Mouse (Mus musculus) neural tube, postnatal 0 days (tissue): ENCODE measurements around the gene Smc4. TPM values are rescaled to one million over a fixed set of nuclear protein-coding genes. Genes with fewer than 3 reads are reported as not detected.

ENCODE experiments used
- microRNA counts: library from miRNA; unstranded; fragments of <30 nt; microRNA quantifications from one replicate; lab custom pipeline; 2015
- microRNA-seq: library from miRNA; unstranded; fragments of <30 nt; microRNA quantifications from one replicate; pipeline ENCODE4, GENCODE M21; 2016
- polyA plus RNA-seq: library from polyadenylated mRNA; unstranded; fragments of >200 nt; fragmentation: Nextera tagmentation; extraction: Ambion mirVana; gene quantifications from 2 replicates; pipeline ENCODE4 v1.2.1, GENCODE M21; 2015

The Smc4 gene
- 21.8 and 23.1 TPM in 2 replicates for polyA plus RNA-seq

GRCm38 (mm10) chr3:69004437-69005337, at the start of gene Smc4, which contains the start of gene Ift80:
TSS of gene Smc4 (plus strand) at chr3:69004738.
TSS of gene Ift80 (minus strand) at chr3:69004570.

GRCm38 (mm10) chr3:69044645-69045399, 40.3 kb downstream of the Smc4 start, which contains the start of gene Trim59:
TSS of gene Trim59 (minus strand) at chr3:69044755.

MicroRNAs within 50 kb of the gene (microRNA counts, 519-probe panel; counts per million panel counts)
- microRNA mmu-miR-15b (lab: Ali Mortazavi, UCI) = 5,764 counts per million, percentile 79 among the panel's probes with 10 or more counts

Small RNAs within 50 kb of the gene (microRNA-seq; reads per million reads assigned to microRNA genes)
- gene Mir15b (818 reads per million, percentile 73 among the genes with 10 or more reads in this experiment), gene Mir16-2 (477 reads per million, percentile 67 among the genes with 10 or more reads in this experiment)

Other genes with a start within 250 kb of the Smc4 start
- gene 1110032F04Rik, start 135.2 kb upstream of the Smc4 start, polyA plus RNA-seq = 7.1 and 7.6 TPM in 2 replicates
- gene Ift80, start 168 bp upstream of the Smc4 start, polyA plus RNA-seq = 5.6 and 6.2 TPM in 2 replicates
- gene Trim59, start 40.0 kb downstream of the Smc4 start, polyA plus RNA-seq = 12.9 and 15.3 TPM in 2 replicates
- gene Kpna4, start 122.4 kb downstream of the Smc4 start, polyA plus RNA-seq = 30.3 and 35.1 TPM in 2 replicates
- not detected in 2 replicates for gene Arl14, start 217.7 kb downstream of the Smc4 start, polyA plus RNA-seq